Mouse (Mus musculus): Measurements from ENCODE around the gene 1500011B03Rik.

DNA sequence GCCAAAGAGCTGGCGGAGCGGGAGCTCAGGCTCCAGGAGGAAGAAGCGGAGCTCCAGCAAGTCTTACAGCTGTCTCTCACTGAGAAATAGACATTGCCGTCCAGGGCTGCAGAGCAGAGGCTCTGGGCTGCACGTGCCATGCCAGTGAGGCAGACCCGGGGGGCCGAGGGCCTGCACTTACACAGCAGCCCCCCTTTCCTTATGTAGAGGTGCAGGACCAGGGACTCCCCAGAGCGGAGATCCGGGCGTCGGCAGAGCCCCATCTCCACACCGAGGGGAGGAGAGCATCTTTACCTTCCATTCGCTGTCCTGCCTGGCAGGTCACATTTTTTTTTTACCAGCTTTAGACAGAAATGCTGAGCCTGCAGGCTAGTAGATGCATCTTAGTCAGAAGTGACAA lies 18.9 kb downstream of the 1500011B03Rik start:
- TF ChIP-seq CTCF (IDR thresholded peaks at IDR 0.05; ENCODE audit: low read depth, low read length) (no peak), POLR2A (IDR thresholded peaks at IDR 0.05; ENCODE audit: insufficient read depth, low read length) (no peak)

Measured in ES-Bruce4 (cell line).